Mouse (Mus musculus): Measurements from ENCODE around the gene Ap2a2.
A peak's percentile ranks its signal among the peaks of the same experiment; 100 is the strongest.
"Not testable (repeated sequence)": the region's sequence is repeated elsewhere in the genome, so short reads cannot be mapped to it uniquely, and the experiment has no call there.

The Ap2a2 gene

DNA sequence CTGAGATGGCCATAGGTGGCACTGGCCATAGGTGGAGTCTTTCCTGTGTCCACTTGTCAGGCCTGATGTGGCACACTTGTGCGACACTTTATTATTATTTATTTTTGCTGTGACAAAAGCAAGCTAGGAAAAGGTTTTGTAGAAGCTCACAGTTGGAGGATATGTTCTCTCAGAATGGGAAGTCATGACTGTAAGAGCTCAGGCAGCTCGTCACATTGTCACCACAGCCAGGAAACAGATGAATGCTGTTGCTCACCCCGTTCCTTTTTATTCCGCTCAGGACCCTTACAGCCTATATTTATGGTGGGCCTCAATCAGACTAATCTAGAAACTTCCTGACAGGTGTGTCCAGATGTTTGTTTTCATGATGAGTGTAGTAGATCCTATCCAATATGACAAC lies 1.5 kb upstream of the Ap2a2 start:
- DNase-seq, result no peak

GRCm38 (mm10) chr7:141562421-141562851 lies 463 bp downstream of the Ap2a2 start:
- DNase-seq, result no peak

DNA sequence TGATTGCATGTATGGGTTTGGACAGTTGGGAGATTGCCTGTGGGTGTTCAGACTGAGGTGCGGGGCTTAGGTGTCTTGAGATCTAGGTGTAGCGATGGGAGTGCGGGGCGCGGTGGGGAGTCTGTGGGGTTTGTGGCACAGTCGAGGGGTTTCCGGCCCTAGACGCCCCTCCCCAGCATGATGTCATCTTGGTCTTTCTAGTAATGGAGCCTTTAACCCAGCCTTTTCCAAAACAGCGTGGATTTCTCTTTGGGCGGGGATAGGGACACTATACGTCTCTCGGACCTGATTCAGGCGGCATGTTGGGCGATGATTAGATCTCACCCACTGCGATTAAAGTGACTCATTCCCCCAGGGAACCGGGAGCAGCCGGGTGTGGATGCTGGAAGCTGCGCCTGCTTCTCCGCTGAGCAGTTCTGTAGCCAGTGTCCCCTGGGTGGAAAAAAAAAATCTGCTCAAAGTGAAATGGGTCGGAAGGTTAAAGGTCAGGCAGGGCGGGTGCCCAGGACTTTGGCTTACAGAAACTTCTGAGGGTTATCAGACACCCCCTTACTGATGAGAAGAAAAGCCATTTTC lies 967 bp downstream of the Ap2a2 start:
- peak; percentile 54 to 58 for DNase-seq

- peak; percentile 36 to 51 for DNase-seq
Observed at GRCm38 (mm10) chr7:141564561-141564960, 2.6 kb downstream of the Ap2a2 start.

DNA sequence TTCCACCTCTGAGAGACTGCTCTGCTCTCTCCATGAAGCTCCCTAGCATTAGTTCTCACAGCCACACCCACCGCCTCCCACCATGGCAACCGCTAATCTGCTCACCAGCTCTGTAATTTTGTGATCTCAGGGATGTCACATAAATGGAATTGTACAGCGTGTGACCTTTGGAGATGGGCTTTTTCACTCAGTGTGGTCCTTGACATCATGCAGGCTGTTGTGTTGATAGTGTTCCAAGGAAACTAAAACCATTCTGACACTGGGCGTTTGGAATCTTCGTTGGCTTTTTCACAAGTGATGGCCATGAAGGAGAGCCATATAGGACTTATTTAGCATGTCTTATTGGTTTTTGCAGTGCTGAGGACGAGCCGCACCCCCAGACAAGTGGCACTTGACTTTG lies 4.6 kb downstream of the Ap2a2 start:
- peak in 1 of 2 experiments; percentile 19 for DNase-seq

DNA sequence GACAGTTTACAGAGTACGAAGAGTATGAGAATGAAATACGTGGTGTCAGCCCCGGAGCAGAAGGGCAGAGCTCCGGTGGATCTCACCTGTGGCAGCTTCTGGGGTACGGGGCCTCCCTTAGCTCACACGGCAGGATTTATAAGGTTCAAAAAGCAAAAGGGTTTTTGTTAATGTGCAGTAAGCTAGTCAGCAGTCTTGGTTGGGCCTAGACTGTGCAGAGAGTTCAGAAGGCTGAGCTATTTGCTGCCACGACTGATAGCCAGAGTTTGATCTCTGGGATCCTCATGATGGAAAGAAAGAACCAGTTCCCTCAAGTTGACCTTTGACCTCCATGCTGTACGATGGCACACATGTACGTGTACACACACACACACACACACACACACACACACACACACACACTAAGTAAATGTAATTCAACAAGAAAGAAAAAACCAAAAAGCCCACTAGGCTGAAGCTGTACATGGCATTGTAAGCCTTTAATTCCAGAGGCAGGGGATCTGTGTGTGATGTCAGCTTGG lies 7.4 kb downstream of the Ap2a2 start:
- DNase-seq, result no peak

DNA sequence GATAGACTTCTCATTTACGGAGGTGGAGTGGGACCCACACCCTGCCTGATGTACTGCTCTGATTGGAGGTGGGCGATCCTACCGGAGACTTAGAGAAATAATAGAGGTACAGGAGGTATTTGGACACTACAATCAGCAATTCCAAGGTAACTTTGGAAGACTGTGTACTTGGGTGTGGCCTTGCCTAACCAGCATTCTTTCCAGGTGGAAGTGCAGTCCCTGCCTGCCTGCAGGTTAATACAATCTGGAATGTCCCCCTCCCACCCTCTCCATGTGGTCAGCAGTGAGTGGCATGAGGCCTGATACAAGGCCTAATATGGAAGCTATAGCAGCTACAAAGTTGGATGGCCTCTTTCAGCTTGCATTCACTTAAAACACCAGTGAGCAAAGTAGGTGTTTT lies 7.9 kb downstream of the Ap2a2 start:
- DNase-seq, result no peak

GRCm38 (mm10) chr7:141570625-141571295 lies 8.8 kb downstream of the Ap2a2 start:
- peak in 1 of 2 experiments; percentile 50 for DNase-seq

DNA sequence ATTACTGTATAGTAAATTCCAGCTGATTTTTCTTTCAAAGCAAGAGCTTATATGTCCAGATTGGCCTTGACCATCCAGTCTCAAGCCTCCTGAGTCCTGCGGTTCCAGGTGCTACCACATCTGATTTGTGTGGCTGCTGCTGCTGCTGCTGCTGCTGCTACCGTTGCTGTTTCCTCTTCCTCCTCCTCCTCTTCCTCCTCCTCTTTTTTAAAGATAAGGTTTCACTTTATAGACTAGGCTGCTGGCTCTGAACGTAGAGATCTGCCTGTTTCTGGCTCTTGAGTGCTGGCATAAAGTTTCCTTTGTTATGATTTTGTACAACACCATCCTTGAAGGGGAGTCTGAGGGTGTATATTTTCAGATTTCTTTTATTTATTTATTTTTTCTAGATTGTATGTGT lies 12.1 kb downstream of the Ap2a2 start:
- DNase-seq, result no peak

- no peak for DNase-seq
Observed at GRCm38 (mm10) chr7:141575481-141575880, 13.5 kb downstream of the Ap2a2 start.

GRCm38 (mm10) chr7:141577801-141578200 lies 15.8 kb downstream of the Ap2a2 start:
- DNase-seq, result no peak

- no peak for DNase-seq
Observed at GRCm38 (mm10) chr7:141578511-141578910, 16.5 kb downstream of the Ap2a2 start.

DNA sequence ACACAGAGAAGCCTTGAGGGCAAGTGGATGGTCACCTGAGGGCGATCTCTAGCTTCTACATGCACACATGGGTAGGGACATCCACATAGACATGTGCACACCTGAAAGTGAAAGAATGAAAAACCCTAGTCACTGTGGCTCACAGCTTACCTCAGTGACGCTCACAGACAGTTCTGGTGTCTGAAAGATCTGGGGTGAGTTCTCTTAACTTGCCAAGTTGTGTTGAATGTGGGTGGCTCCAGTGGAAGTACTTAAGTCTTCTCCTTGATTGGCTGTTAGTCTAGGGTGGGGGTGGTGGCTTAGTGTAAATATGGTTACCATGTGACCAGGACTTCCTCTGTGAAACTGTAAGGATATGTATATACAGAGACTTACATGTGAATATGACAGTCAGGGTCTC lies 17.0 kb downstream of the Ap2a2 start:
- no peak for DNase-seq

- no peak for DNase-seq
Observed at GRCm38 (mm10) chr7:141581323-141581722, 19.4 kb downstream of the Ap2a2 start.

GRCm38 (mm10) chr7:141584048-141584841 lies 22.3 kb downstream of the Ap2a2 start:
- DNase-seq, result no peak

DNA sequence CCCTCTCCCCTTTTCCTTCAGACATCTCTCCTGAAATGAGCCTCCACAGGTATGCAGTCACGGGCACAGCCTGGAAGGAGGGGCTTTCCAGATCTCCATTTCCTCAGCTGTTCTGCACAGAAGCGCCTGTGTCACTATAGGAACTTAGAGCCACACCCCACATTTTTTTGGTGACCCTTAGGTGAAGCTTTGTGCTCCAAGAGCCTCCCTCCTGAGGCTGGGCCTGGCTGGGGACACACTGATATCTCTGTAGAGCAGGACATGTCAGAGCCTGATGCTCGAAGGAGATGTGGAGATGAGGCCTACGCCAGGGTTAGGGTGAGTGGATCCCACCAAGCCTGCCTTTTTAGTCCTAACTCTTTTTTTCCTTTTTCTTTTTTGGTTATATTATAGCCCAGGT lies 23.3 kb downstream of the Ap2a2 start:
- DNase-seq, result no peak

DNA sequence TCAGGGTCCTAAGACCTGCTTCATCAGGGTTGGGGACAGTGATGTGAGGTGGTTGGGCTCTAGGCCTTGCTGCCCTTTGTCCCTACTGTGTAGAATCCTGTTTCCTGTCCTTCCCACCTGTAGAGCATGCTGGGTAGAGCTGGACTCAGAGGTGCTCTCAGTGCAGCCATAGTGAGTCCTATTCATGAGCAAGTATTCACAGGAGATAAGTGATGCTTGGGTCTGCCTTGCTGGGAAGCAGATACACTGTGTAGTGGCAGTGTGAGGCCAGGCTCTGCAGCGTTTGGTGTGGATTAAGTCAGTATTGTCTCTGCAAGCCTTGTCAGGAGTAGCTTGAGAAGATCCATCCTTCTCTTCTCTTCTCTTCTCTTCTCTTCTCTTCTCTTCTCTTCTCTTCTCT lies 23.9 kb downstream of the Ap2a2 start:
- DNase-seq, result no peak

GRCm38 (mm10) chr7:141588890-141589289 lies 26.9 kb downstream of the Ap2a2 start:
- DNase-seq, result no peak

DNA sequence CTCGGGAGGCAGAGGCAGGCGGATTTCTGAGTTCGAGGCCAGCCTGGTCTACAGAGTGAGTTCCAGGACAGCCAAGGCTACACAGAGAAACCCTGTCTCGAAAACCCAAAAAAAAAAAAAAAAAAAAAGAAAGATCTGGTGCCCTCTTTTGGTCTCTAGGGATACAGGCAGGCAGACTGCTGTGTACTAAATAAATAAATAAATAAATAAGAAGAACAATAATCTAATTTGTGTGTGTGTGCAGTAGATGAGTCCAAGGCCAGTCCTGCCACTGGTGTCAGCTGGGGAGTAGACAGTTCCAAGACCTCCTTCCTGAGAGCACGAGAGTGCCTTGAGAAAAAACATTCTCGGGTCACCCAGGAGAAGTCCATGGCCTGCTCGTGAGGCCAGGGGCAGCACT lies 28.3 kb downstream of the Ap2a2 start:
- DNase-seq, result not testable (repeated sequence)

GRCm38 (mm10) chr7:141590959-141591358 lies 29.0 kb downstream of the Ap2a2 start:
- DNase-seq, result no peak

- no peak for DNase-seq
Observed at GRCm38 (mm10) chr7:141592096-141592495, 30.1 kb downstream of the Ap2a2 start.

- DNase-seq, result no peak
Observed at GRCm38 (mm10) chr7:141593056-141593455, 31.1 kb downstream of the Ap2a2 start.

DNA sequence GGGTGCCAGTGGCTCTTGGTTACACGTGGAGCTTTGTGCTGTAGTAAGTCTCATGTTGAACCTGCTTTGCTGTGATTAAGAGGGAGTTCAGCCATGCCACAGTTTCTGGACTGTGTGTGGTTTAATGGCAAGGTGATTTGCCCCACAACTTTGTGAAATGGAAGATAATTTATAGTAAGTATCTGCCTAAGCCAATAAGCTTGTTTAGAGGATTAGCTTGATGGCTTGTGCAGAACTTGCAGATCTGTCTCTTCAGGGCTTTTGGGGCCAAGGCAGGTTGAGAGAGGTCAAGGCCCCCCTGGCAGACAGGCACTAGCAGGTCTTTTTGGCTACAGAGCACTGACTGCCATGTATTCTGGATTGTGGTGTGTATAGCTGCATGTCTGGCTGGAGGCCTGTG lies 35.0 kb downstream of the Ap2a2 start:
- no peak for DNase-seq

- DNase-seq, result peak; percentile 31 to 36
Observed at GRCm38 (mm10) chr7:141597563-141597962, 35.6 kb downstream of the Ap2a2 start.
